Mouse (Mus musculus) frontal cortex, adult 2 months (tissue): ENCODE measurements around the gene Mrpl39. TPM values are rescaled to one million over a fixed set of nuclear protein-coding genes. Genes with fewer than 3 reads are reported as not detected.

Experiments
- DNase-seq, 2 experiments: peaks; one replicate each; pipeline ENCODE4 v3.0.0; 2022; ENCODE audit warnings: low spot score in 1 of 2; ENCODE audit errors: extremely low spot score in 1 of 2
- polyA plus RNA-seq: library from polyadenylated mRNA; depleted of rRNA; stranded (reverse); fragments of >200 nt; gene quantifications from 2 replicates; pipeline ENCODE4 v1.2.3, GENCODE M21; 2012; rRNA removed

Mrpl39 gene
- polyA plus RNA-seq, 1 experiment, result 24.6 TPM

DNA sequence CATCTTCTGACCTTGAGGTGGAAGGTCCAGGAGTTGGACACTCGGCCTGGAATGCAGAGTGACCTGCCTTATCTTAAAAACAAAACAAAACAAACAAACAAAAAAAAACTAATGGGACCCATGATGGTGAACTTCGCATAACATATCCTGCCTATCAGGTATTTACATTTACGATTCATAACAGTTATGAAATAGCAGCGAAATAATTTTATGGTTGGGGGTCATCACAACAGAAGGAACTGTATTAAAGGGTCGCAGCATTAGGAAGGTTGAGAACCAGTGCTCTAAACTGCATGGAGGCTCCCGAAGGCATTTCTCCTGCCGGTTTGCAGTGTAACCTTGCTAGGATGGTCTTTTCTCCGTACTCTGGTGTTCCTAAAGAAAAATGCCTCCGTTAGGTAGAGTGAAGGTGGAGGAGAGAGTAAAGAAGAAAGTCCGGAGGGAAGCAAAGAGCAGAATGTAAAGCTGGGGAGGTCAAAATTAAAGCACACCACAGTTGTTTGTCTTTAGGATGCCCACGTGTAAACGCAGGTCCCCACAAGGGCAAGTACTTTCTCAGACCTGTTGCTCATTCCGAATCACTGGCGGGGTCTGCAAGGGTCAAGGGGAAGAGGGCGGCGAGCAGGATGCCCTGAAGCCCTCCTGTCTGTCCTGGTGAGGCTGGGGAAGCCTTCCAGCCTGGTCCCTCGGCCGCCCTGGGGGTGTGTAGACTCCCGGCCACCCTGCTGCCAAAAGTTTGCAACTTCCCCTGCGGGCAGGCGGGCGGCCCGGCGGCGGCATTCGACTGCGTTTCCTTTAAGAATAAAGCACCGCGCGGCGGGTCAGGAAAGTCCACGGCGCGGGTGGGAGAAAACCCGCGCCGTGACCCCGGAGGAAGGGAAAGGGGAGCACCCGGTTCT lies 33.1 kb downstream of the Mrpl39 start:
- DNase-seq, result no peak

DNA sequence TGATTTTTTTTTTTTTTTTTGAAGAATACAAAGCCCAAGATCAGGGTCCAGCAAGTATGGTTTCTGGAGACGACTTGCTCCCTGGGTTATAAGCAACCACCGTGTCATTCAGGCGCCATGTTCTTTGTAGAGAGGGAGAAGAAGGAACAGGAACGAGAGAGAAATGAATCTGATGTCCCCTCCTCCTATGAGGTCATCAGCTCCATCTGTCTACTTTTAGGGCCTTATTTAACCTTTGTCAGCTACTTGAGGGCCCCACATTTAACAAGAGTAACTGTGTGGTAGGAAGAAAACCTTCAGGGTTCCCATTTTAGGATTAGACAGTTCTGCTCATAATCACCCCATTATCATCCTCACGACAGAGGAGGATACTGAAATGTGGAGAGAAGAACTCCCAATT lies 34.5 kb downstream of the Mrpl39 start:
- no peak for DNase-seq

DNA sequence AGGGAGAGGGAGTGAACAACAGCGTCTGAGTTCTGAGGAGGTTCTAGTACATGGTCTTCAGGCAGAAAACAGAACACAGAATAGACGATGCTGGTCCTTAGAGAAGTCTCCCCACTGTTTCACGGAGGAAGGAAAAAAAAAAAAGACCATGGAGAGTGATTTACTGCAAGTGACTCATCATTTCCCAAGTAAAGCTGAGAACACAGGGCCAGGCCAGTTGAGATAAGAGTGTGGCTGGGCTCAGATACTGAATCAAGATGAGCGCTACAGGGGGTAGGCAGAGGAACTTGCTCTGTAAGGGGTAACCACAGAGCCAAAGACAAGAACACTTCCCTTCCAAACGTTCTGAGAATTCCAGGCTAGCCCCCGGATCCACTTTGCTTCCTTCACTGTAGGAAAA lies 36.8 kb downstream of the Mrpl39 start:
- DNase-seq, result no peak

DNA sequence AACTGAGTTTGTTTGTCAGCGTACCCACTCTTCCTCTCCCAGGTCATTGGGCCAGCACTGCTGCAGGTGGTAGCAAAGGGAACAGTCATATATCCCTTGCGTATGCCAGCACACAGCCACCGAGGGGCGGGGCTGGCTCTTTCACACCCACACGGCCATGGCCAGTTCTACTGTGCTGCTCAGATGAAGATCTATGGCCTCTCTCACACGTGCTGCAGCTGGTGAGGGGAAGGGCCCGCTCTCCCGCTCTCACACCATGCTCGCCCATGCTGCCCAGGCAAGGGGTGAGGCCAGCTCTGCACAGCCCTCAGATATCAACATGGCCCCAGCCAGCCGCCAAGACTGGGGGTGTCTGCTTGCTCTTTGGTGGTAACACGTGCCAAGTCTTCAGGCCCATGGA lies 39.4 kb downstream of the Mrpl39 start:
- no peak for DNase-seq

DNA sequence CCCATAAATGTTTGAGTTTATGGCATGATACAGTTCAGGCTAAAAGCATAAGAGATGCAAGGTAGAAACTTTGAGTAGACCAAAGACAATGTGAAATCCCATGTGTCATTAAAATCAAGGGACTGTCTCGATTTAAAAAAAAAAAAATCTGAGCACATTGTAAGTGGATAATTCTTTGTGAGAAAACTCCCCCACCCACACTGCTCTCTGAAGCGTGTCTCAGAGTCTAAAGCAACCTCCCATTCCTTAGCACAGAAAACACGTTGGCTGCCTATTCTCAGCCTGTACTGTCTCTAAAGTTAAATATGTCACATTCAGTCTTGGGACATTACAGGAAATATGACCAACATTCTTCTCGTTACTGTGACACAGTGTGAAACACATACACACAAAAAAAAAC lies 53.6 kb downstream of the Mrpl39 start:
- DNase-seq, result peak in 1 of 2 experiments; percentile 41

DNA sequence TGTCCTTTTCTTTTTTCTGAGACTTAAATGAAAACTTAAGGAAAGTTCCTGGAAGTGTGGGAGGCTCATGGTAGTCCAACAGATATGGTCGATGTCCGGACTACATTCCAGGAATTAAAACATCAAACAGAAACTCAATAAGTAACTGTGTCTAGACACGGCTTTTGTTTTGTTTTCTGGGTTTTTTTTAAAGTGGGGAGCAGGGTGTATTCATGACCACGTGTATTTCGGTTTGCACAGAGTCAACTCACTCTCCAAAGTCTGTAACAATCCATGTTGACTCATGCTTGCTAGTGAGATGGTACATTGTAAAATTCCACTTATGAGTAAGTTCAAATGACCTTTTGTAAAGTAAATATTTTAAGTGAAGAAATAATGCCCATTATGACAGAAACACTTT lies 54.8 kb downstream of the Mrpl39 start:
- DNase-seq, result no peak

DNA sequence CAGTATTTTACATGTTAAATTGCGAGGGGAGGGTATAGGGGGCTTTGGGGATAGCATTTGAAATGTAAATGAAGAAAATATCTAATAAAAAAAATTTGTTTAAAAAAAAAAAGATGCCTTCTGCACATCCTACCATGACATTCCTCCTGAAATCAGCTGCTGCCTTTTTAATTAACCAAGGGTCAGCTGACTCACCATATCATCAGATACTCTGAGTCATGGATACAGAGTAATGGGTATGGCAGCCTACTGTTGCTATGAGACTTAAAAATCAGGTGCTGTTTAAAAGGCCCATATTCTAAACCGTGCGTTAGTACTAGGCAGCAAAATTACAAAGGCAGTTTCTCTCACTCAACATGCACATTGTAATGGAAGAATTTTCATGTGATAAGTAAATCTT lies 58.2 kb downstream of the Mrpl39 start:
- no peak for DNase-seq

Other genes starting within 250 kb of the Mrpl39 start
- gene A730009L09Rik, start 220.6 kb downstream of the Mrpl39 start, polyA plus RNA-seq, result 0.23 and 0.40 TPM in 2 replicates
- gene Jam2, start 38.4 kb upstream of the Mrpl39 start, polyA plus RNA-seq, result 54.7 and 55.7 TPM in 2 replicates
- 20.1 and 20.2 TPM in 2 replicates for gene Gabpa, start 99.2 kb upstream of the Mrpl39 start, polyA plus RNA-seq
- gene Atp5j, start 99.9 kb upstream of the Mrpl39 start, polyA plus RNA-seq, result 396 and 409 TPM in 2 replicates